Mouse (Mus musculus) forebrain, embryonic 10.5 days (tissue): ENCODE measurements at regions not wholly inside any gene's neighbourhood (a gene's known extent, or its start where the extent isn't known, plus 50 kb on each side); places are given as distances from the start of the nearest gene placed in this dataset.
A peak's percentile ranks its signal among the peaks of the same experiment; 100 is the strongest.

Source experiments
- DNase-seq: peaks from one replicate; pipeline ENCODE4 v3.0.0-alpha.2; 2017; ENCODE audit warnings: low spot score; ENCODE audit errors: extremely low spot score
- H3K27ac ChIP-seq: fragments of 300-500 bp; sonication (generic); 2 replicates; pipeline ENCODE4 v1.5.1; 2016; ENCODE audit warnings: mild to moderate bottlenecking
- H3K27me3 ChIP-seq: fragments of 300-500 bp; sonication (generic); 2 replicates; pipeline ENCODE4 v1.6.1; 2016; ENCODE audit warnings: mild to moderate bottlenecking; ENCODE audit not compliant: poor library complexity, severe bottlenecking
- H3K36me3 ChIP-seq: fragments of 300-500 bp; sonication (generic); replicated peaks from 2 replicates; pipeline ENCODE4 v1.6.1; 2016; ENCODE audit warnings: mild to moderate bottlenecking, moderate library complexity
- H3K4me1 ChIP-seq: fragments of 300-500 bp; sonication (generic); 2 replicates; pipeline ENCODE4 v1.6.1; 2016
- H3K4me3 ChIP-seq: fragments of 300-500 bp; sonication (generic); 2 replicates; pipeline ENCODE4 v1.5.1; 2016; ENCODE audit warnings: mild to moderate bottlenecking, moderate library complexity
- H3K9me3 ChIP-seq: fragments of 300-500 bp; sonication (generic); 2 replicates; pipeline ENCODE4 v1.6.1; 2016; ENCODE audit warnings: mild to moderate bottlenecking, moderate library complexity
- WGBS: fragments of 180-500 bp; shearing (Covaris S2); methylation state at CpG from one replicate; pipeline ENCODE4 v1.1.7; 2016; 5-methylcytosine and 5-hydroxymethylcytosine counted together

- Histone ChIP-seq H3K9me3 (no peaks in the 10 kb centered on the region), H3K4me3 (no peak overlapping the region), H3K4me1 (peaks cover 31% of the 10 kb centered on the region), H3K36me3 (no peaks in the 10 kb centered on the region), H3K27me3 (no peaks in the 10 kb centered on the region), H3K27ac (peak overlapping the region; percentile 68)
- 10% methylated on average over 6 of the region's 6 CpGs for WGBS
- peak; percentile 22 for DNase-seq
Measured at GRCm38 (mm10) chr7:74844306-74844929, 289.8 kb upstream of the Slco3a1 start.

- WGBS: 80% methylated on average over 2 of the region's 2 CpGs
- no peaks in the 10 kb centered on the region for H3K9me3 ChIP-seq
- no peaks in the 10 kb centered on the region for H3K4me1 ChIP-seq
- H3K4me3 ChIP-seq: no peak overlapping the region
- no peaks in the 10 kb centered on the region for H3K36me3 ChIP-seq
- H3K27ac ChIP-seq: no peak overlapping the region
- no peaks in the 10 kb centered on the region for H3K27me3 ChIP-seq
- DNase-seq: no peak
Measured at GRCm38 (mm10) chr7:74823286-74823685, 268.7 kb upstream of the Slco3a1 start.

GRCm38 (mm10) chr7:74793241-74793640, 238.7 kb upstream of the Slco3a1 start:
- WGBS: 56% methylated on average over 1 of the region's 1 CpGs
- H3K36me3 ChIP-seq: no peaks in the 10 kb centered on the region
- DNase-seq: no peak
- H3K27ac ChIP-seq: no peak overlapping the region
- H3K9me3 ChIP-seq: no peaks in the 10 kb centered on the region
- 0 out of 2 replicates have a peak, but pooled peaks cover 2% of the 10 kb centered on the region for H3K4me1 ChIP-seq
- H3K27me3 ChIP-seq: no peaks in the 10 kb centered on the region
- no peak overlapping the region for H3K4me3 ChIP-seq

GRCm38 (mm10) chr7:74788696-74789095, 234.1 kb upstream of the Slco3a1 start:
- Histone ChIP-seq H3K27me3 (no peaks in the 10 kb centered on the region), H3K4me1 (0 out of 2 replicates have a peak, but pooled peaks cover 2% of the 10 kb centered on the region), H3K27ac (no peak overlapping the region), H3K36me3 (no peaks in the 10 kb centered on the region), H3K9me3 (no peaks in the 10 kb centered on the region), H3K4me3 (no peak overlapping the region)
- DNase-seq: no peak
- WGBS: 85% methylated on average over 1 of the region's 1 CpGs

GRCm38 (mm10) chr7:74771435-74772406, 217.1 kb upstream of the Slco3a1 start:
- peaks cover 5% of the 10 kb centered on the region; the same call in 1 of the 2 replicates for H3K4me1 ChIP-seq
- WGBS: 87% methylated on average over 9 of the region's 9 CpGs
- no peak overlapping the region for H3K4me3 ChIP-seq
- DNase-seq: no peak
- no peaks in the 10 kb centered on the region for H3K9me3 ChIP-seq
- H3K27ac ChIP-seq: no peak overlapping the region
- H3K27me3 ChIP-seq: no peaks in the 10 kb centered on the region
- H3K36me3 ChIP-seq: no peaks in the 10 kb centered on the region

- Histone ChIP-seq H3K4me1 (peaks cover 2% of the 10 kb centered on the region; the same call in 1 of the 2 replicates), H3K9me3 (no peaks in the 10 kb centered on the region), H3K4me3 (no peak overlapping the region), H3K27ac (no peak overlapping the region), H3K36me3 (no peaks in the 10 kb centered on the region), H3K27me3 (no peaks in the 10 kb centered on the region)
- no peak for DNase-seq
- WGBS: 88% methylated on average over 4 of the region's 4 CpGs
Measured at GRCm38 (mm10) chr7:74766550-74766949, 212.0 kb upstream of the Slco3a1 start.

- no peak overlapping the region for H3K4me3 ChIP-seq
Measured at GRCm38 (mm10) chr7:74757469-74757868, 202.9 kb upstream of the Slco3a1 start.

GRCm38 (mm10) chr7:74747704-74748103, 193.1 kb upstream of the Slco3a1 start:
- DNase-seq: no peak
- no peak overlapping the region for H3K27ac ChIP-seq
- H3K36me3 ChIP-seq: no peaks in the 10 kb centered on the region
- H3K4me3 ChIP-seq: no peak overlapping the region
- WGBS: 67% methylated on average over 1 of the region's 1 CpGs
- H3K27me3 ChIP-seq: no peaks in the 10 kb centered on the region
- H3K9me3 ChIP-seq: no peaks in the 10 kb centered on the region
- no peaks in the 10 kb centered on the region for H3K4me1 ChIP-seq

More at GRCm38 (mm10) chr7:74757469-74757868, 202.9 kb upstream of the Slco3a1 start:
- no peak for DNase-seq
- no peaks in the 10 kb centered on the region for H3K27me3 ChIP-seq
- no peaks in the 10 kb centered on the region for H3K4me1 ChIP-seq
- no peaks in the 10 kb centered on the region for H3K9me3 ChIP-seq
- WGBS: 88% methylated on average over 2 of the region's 2 CpGs
- no peak overlapping the region for H3K27ac ChIP-seq
- no peaks in the 10 kb centered on the region for H3K36me3 ChIP-seq

GRCm38 (mm10) chr7:74734941-74735340, 180.4 kb upstream of the Slco3a1 start:
- Histone ChIP-seq H3K4me1 (no peaks in the 10 kb centered on the region), H3K36me3 (no peaks in the 10 kb centered on the region), H3K9me3 (no peaks in the 10 kb centered on the region), H3K27me3 (no peaks in the 10 kb centered on the region), H3K27ac (no peak overlapping the region), H3K4me3 (no peak overlapping the region)
- 85% methylated on average over 6 of the region's 6 CpGs for WGBS
- no peak for DNase-seq

GRCm38 (mm10) chr7:74726324-74726991, 171.9 kb upstream of the Slco3a1 start:
- Histone ChIP-seq H3K9me3 (no peaks in the 10 kb centered on the region), H3K27ac (no peak overlapping the region), H3K4me1 (no peaks in the 10 kb centered on the region), H3K4me3 (no peak overlapping the region), H3K27me3 (no peaks in the 10 kb centered on the region), H3K36me3 (no peaks in the 10 kb centered on the region)
- 84% methylated on average over 8 of the region's 8 CpGs for WGBS
- DNase-seq: no peak

GRCm38 (mm10) chr7:74719321-74719720, 164.7 kb upstream of the Slco3a1 start:
- Histone ChIP-seq H3K27ac (no peak overlapping the region), H3K27me3 (no peaks in the 10 kb centered on the region), H3K36me3 (no peaks in the 10 kb centered on the region), H3K4me3 (no peak overlapping the region), H3K4me1 (no peaks in the 10 kb centered on the region), H3K9me3 (no peaks in the 10 kb centered on the region)
- 94% methylated on average over 14 of the region's 14 CpGs for WGBS
- DNase-seq: no peak

GRCm38 (mm10) chr7:74709993-74710581, 155.5 kb upstream of the Slco3a1 start:
- WGBS: 52% methylated on average over 7 of the region's 7 CpGs
- no peak for DNase-seq
- no peaks in the 10 kb centered on the region for H3K36me3 ChIP-seq
- no peaks in the 10 kb centered on the region for H3K27me3 ChIP-seq
- H3K9me3 ChIP-seq: no peaks in the 10 kb centered on the region
- no peak overlapping the region for H3K4me3 ChIP-seq
- H3K27ac ChIP-seq: no peak overlapping the region
- peaks cover 22% of the 10 kb centered on the region for H3K4me1 ChIP-seq
